9 mouse cellular contexts compared by ENCODE assay signal in the genomic region with DNA sequence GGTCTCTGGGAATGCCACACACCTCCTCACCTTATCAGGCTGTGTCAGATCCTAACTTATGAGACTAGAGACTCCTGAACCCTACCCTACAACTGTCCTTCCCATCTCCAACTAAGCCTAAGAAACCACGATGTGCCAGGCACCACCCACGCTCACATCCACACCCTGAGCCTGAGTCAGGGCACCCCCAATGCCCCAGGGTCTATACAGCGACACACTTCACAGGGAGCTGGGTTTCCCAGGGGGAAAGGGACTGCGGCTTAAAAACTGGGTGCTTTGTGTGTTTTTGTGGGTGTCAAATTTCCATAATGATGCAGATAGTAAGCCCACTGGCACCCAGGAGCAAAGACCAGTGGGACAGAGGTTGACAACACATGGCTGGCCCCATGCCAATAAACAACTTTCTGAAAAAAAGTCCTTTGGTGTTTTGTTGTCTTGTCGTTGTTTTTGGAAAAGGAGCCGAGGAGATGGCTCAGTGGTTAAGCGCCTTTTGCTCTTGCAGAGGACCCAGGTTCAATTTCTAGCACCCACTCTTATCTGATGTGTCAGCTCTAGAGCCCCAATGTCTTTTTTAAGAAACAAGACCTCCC. TPM values are rescaled to one million over a fixed set of nuclear protein-coding genes. Genes with fewer than 3 reads are reported as not detected.
DNase-seq lines count a peak whose midpoint lies in the region; ATAC-seq and TF ChIP-seq lines count a peak whose summit lies in the region.
"Had no signal": no experiment of that assay in that cellular context is flagged by ENCODE, and none has a peak within 500 bp of the region (broad histone marks: within the 10 kb centered on the region; RNA-seq: fewer than 3 reads in every experiment).

No protein-coding gene starts in this region.

- TF ChIP-seq EP300 in ES-Bruce4 (IDR thresholded peaks at IDR 0.05; ENCODE audit: insufficient read depth, low read depth, low read length), result no peak

- TF ChIP-seq CTCF in ES-Bruce4 (IDR thresholded peaks at IDR 0.05; ENCODE audit: low read depth, low read length), result no peak

- 76% methylated on average over 7 of the region's 7 CpGs for WGBS in heart, embryonic 11.5 days (ENCODE audit: insufficient replicate concordance)
- 65% methylated on average over 7 of the region's 7 CpGs for WGBS in forebrain, embryonic 16.5 days
- 62% methylated on average over 7 of the region's 7 CpGs for WGBS in liver, embryonic 15.5 days (ENCODE audit: insufficient replicate concordance)

- no peak for DNase-seq in heart, postnatal 36 days
- no peak for DNase-seq in urinary bladder, adult 18-20 months (ENCODE audit: low spot score in 2 of 2)
- no peak for DNase-seq in adrenal gland, postnatal 36 days
- DNase-seq in layer of hippocampus, postnatal 36 days, result no peak

- no peak for ATAC-seq in heart, embryonic 11.5 days (replicated peaks; ENCODE audit: insufficient number of reproducible peaks, low FRiP score, low TSS enrichment)
- no peak for ATAC-seq in forebrain, embryonic 16.5 days
- no peak for ATAC-seq in liver, embryonic 15.5 days (ENCODE audit: insufficient read depth)

- H3K4me2 ChIP-seq in heart, embryonic 11.5 days, result peak overlapping the region; percentile 48; the same call in 1 of the 2 replicates
- H3K4me2 ChIP-seq in forebrain, embryonic 16.5 days (ENCODE audit: low read length), result no peak overlapping the region
- H3K4me2 ChIP-seq in liver, embryonic 15.5 days, result no peak overlapping the region

- no peak overlapping the region for H3K9ac ChIP-seq in heart, embryonic 11.5 days (ENCODE audit: low read depth, low read length)
- peak overlapping the region; percentile 85 for H3K9ac ChIP-seq in ES-Bruce4 (ENCODE audit: low read depth, poor library complexity, severe bottlenecking)
- no peak overlapping the region for H3K9ac ChIP-seq in forebrain, embryonic 16.5 days (replicated peaks; ENCODE audit: low read depth, low read length)
- H3K9ac ChIP-seq in liver, embryonic 15.5 days, result no peak overlapping the region

- intact Hi-C loops in heart, postnatal 36 days (cut with DNase I), result no loop called here

- no peak overlapping the region for H3K4me3 ChIP-seq in heart, embryonic 11.5 days (ENCODE audit: low read depth, low read length)
- H3K4me3 ChIP-seq in ES-Bruce4 (ENCODE audit: low read depth, low read length), result no peak overlapping the region
- no peak overlapping the region for H3K4me3 ChIP-seq in forebrain, embryonic 16.5 days (replicated peaks; ENCODE audit: low read length)
- H3K4me3 ChIP-seq in liver, embryonic 15.5 days (replicated peaks), result no peak overlapping the region

- no peaks in the 10 kb centered on the region for H3K36me3 ChIP-seq in heart, embryonic 11.5 days (ENCODE audit: control insufficient read depth, insufficient read depth, low read length)
- H3K36me3 ChIP-seq in ES-Bruce4 (ENCODE audit: control insufficient read depth, insufficient read depth, low read length, poor library complexity, severe bottlenecking), result peaks cover 3% of the 10 kb centered on the region
- no peaks in the 10 kb centered on the region for H3K36me3 ChIP-seq in forebrain, embryonic 16.5 days (ENCODE audit: control insufficient read depth, insufficient read depth)
- peaks cover 36% of the 10 kb centered on the region for H3K36me3 ChIP-seq in liver, embryonic 15.5 days (replicated peaks)

- no peaks in the 10 kb centered on the region for H3K27me3 ChIP-seq in heart, embryonic 11.5 days (ENCODE audit: control insufficient read depth, insufficient read depth, low read length)
- no peaks in the 10 kb centered on the region for H3K27me3 ChIP-seq in ES-Bruce4 (ENCODE audit: control insufficient read depth, insufficient read depth, low read length, poor library complexity, severe bottlenecking)
- no peaks in the 10 kb centered on the region for H3K27me3 ChIP-seq in forebrain, embryonic 16.5 days (replicated peaks; ENCODE audit: control insufficient read depth, insufficient read depth, low read length)
- no peaks in the 10 kb centered on the region for H3K27me3 ChIP-seq in liver, embryonic 15.5 days
- H3K27me3 ChIP-seq: Patski had no signal

- no peak for TF ChIP-seq POLR2A in ES-Bruce4 (IDR thresholded peaks at IDR 0.05; ENCODE audit: insufficient read depth, low read length)

- H3K9me3 ChIP-seq in heart, embryonic 11.5 days (replicated peaks; ENCODE audit: control insufficient read depth, low read length), result no peaks in the 10 kb centered on the region
- H3K9me3 ChIP-seq in ES-Bruce4 (replicated peaks; ENCODE audit: control insufficient read depth, insufficient read depth, low read length, poor library complexity, severe bottlenecking), result no peaks in the 10 kb centered on the region
- no peaks in the 10 kb centered on the region for H3K9me3 ChIP-seq in forebrain, embryonic 16.5 days (ENCODE audit: control insufficient read depth, low read length)
- H3K9me3 ChIP-seq in liver, embryonic 15.5 days (replicated peaks), result no peaks in the 10 kb centered on the region

- H3K4me1 ChIP-seq in heart, embryonic 11.5 days (ENCODE audit: control insufficient read depth, insufficient read depth, low read length), result peaks cover 77% of the 10 kb centered on the region
- peaks cover 18% of the 10 kb centered on the region for H3K4me1 ChIP-seq in ES-Bruce4 (ENCODE audit: control insufficient read depth, insufficient read depth, low read length)
- H3K4me1 ChIP-seq in forebrain, embryonic 16.5 days (replicated peaks; ENCODE audit: control insufficient read depth, insufficient read depth, low read length), result peaks cover 60% of the 10 kb centered on the region
- peaks cover 92% of the 10 kb centered on the region for H3K4me1 ChIP-seq in liver, embryonic 15.5 days (replicated peaks)

- peak overlapping the region; percentile 87 for H3K27ac ChIP-seq in heart, embryonic 11.5 days (ENCODE audit: low read depth, low read length)
- H3K27ac ChIP-seq in ES-Bruce4 (ENCODE audit: insufficient read depth, low read length), result peak overlapping the region; percentile 96
- peak overlapping the region; percentile 88 for H3K27ac ChIP-seq in forebrain, embryonic 16.5 days (ENCODE audit: low read length)
- peak overlapping the region; percentile 85 for H3K27ac ChIP-seq in liver, embryonic 15.5 days (replicated peaks)

RNA-seq across cellular contexts. Expression of gene Zmynd8, which starts 42.1 kb away (rescaled TPM):
- 39.6 and 47.6 TPM in 2 replicates for polyA plus RNA-seq in heart, embryonic 11.5 days (2014; fragmentation: Nextera tagmentation; extraction: Ambion mirVana)
- 10 to 100 TPM; 46.5 to 48.0 TPM for total RNA-seq in heart, postnatal 36 days (2021)
- polyA plus RNA-seq in ES-Bruce4 (2011; ENCODE audit: insufficient read depth, insufficient read length, low read depth, missing spikeins), result 231 and 237 TPM in 2 replicates
- 69.8 and 81.5 TPM in 2 replicates for polyA plus RNA-seq in forebrain, embryonic 16.5 days (2015; fragmentation: Nextera tagmentation; extraction: Ambion mirVana)
- 19.1 and 24.6 TPM in 2 replicates for polyA plus RNA-seq in liver, embryonic 15.5 days (2015; fragmentation: Nextera tagmentation; extraction: Ambion mirVana)
- 10 to 100 TPM; 47.9 to 53.4 TPM for total RNA-seq in adrenal gland, postnatal 36 days (2021)
- total RNA-seq in layer of hippocampus, postnatal 36 days (2021), result 100 to 1,000 TPM; 162 to 181 TPM
